Mouse (Mus musculus): Measurements from ENCODE around the gene Tctex1d4. TPM values are rescaled to one million over a fixed set of nuclear protein-coding genes. Genes with fewer than 3 reads are reported as not detected.
A peak's percentile ranks its signal among the peaks of the same experiment; 100 is the strongest.

Gene Tctex1d4
- polyA plus RNA-seq, 1 experiment from 2014 or later, result 0.21 TPM

GRCm38 (mm10) chr4:117120052-117120444 lies 6.5 kb upstream of the Tctex1d4 start:
- TF ChIP-seq CTCF (IDR thresholded peaks at IDR 0.05), result no peak
- H3K27me3 ChIP-seq, result no peaks in the 10 kb centered on the region
- no peak for DNase-seq (ENCODE audit: low read depth, low spot score)
- POLR2A ChIA-PET, result interaction anchor here (1.2 to 3.4 kb wide), 3 partner anchors 13 to 80 kb away, joined by 3 to 8 read pairs (median 5); partner anchors contain the start of gene Plk3
- in situ Hi-C loops (cut with MboI; ENCODE audit: low pct_unique_long_range_greater_than_20kb), result loop anchor here (10.0 kb wide), 1 partner anchor 395 kb away; the partner anchor contains the start of gene Tesk2
- CTCF ChIA-PET, result interaction anchor here (0.9 to 3.7 kb wide), 6 partner anchors 12 to 124 kb away, joined by 3 to 19 read pairs (median 4); partner anchors contain the start of genes Hectd3 and Plk3
- ATAC-seq, result no peak

GRCm38 (mm10) chr4:117120445-117121414 lies 5.9 kb upstream of the Tctex1d4 start:
- peak; percentile 95 for ATAC-seq
- peak; percentile 98 for DNase-seq (ENCODE audit: low read depth, low spot score)
- in situ Hi-C loops (cut with MboI; ENCODE audit: low pct_unique_long_range_greater_than_20kb), result loop anchor here (10.0 kb wide), 1 partner anchor 396 kb away; the partner anchor contains the start of gene Tesk2
- CTCF ChIA-PET, result interaction anchor here (0.7 to 3.7 kb wide), 17 partner anchors 9 to 125 kb away, joined by 3 to 19 read pairs (median 4); partner anchors contain the start of genes Hectd3 and Plk3
- POLR2A ChIA-PET, result interaction anchor here (1.3 to 3.4 kb wide), 2 partner anchors 12 to 31 kb away, joined by 5 to 8 read pairs; partner anchors contain the start of gene Plk3
- no peak for TF ChIP-seq CTCF (IDR thresholded peaks at IDR 0.05)
- H3K27me3 ChIP-seq, result no peaks in the 10 kb centered on the region

GRCm38 (mm10) chr4:117122209-117122608 lies 4.4 kb upstream of the Tctex1d4 start:
- no peak for DNase-seq (ENCODE audit: low read depth, low spot score)
- POLR2A ChIA-PET, result interaction anchor here (3.4 kb wide), 1 partner anchor 11 kb away, joined by 8 read pairs; the partner anchor contains the start of gene Plk3
- CTCF ChIA-PET, result interaction anchor here (1.1 to 3.7 kb wide), 4 partner anchors 11 to 126 kb away, joined by 3 to 19 read pairs (median 12); partner anchors contain the start of genes Hectd3 and Plk3
- no peaks in the 10 kb centered on the region for H3K27me3 ChIP-seq
- ATAC-seq, result no peak
- no peak for TF ChIP-seq CTCF (IDR thresholded peaks at IDR 0.05)
- in situ Hi-C loops (cut with MboI; ENCODE audit: low pct_unique_long_range_greater_than_20kb), result loop anchor here (10.0 kb wide), 1 partner anchor 397 kb away; the partner anchor contains the start of gene Tesk2

GRCm38 (mm10) chr4:117123546-117124217 lies 2.9 kb upstream of the Tctex1d4 start:
- H3K27me3 ChIP-seq, result no peaks in the 10 kb centered on the region
- ChIA-PET CTCF (interaction anchor here (3.7 kb wide), 1 partner anchor 9 kb away, joined by 19 read pairs; the partner anchor contains the start of gene Plk3), POLR2A (interaction anchor here (3.4 kb wide), 1 partner anchor 9 kb away, joined by 8 read pairs; the partner anchor contains the start of gene Plk3)
- in situ Hi-C loops (cut with MboI; ENCODE audit: low pct_unique_long_range_greater_than_20kb), result loop anchor here (10.0 kb wide), 1 partner anchor 399 kb away; the partner anchor contains the start of gene Tesk2
- no peak for ATAC-seq
- DNase-seq (ENCODE audit: low read depth, low spot score), result no peak
- TF ChIP-seq CTCF (IDR thresholded peaks at IDR 0.05), result no peak

- in situ Hi-C loops (cut with MboI; ENCODE audit: low pct_unique_long_range_greater_than_20kb), result loop anchor here (10.0 kb wide), 1 partner anchor 399 kb away; the partner anchor contains the start of gene Tesk2
These were observed 2.4 kb upstream of the Tctex1d4 start for GRCm38 (mm10) chr4:117124218-117124517.

GRCm38 (mm10) chr4:117124518-117125347 lies 1.9 kb upstream of the Tctex1d4 start:
- no peak for TF ChIP-seq CTCF (IDR thresholded peaks at IDR 0.05)
- CTCF ChIA-PET, result interaction anchor here (1.3 kb wide), 1 partner anchor 9 kb away, joined by 5 read pairs; the partner anchor contains the start of gene Plk3
- DNase-seq (ENCODE audit: low read depth, low spot score), result no peak
- POLR2A ChIA-PET, result interaction anchor here (1.2 kb wide), 1 partner anchor 309 kb away, joined by 3 read pairs; no protein-coding TSS in a partner anchor
- no peak for ATAC-seq
- H3K27me3 ChIP-seq, result no peaks in the 10 kb centered on the region
- in situ Hi-C loops (cut with MboI; ENCODE audit: low pct_unique_long_range_greater_than_20kb), result loop anchor here (10.0 kb wide), 1 partner anchor 400 kb away; the partner anchor contains the start of gene Tesk2

More at GRCm38 (mm10) chr4:117124218-117124517, 2.4 kb upstream of the Tctex1d4 start:
- no peak for ATAC-seq
- POLR2A ChIA-PET, result no interaction called here
- TF ChIP-seq CTCF (IDR thresholded peaks at IDR 0.05), result no peak
- H3K27me3 ChIP-seq, result no peaks in the 10 kb centered on the region
- CTCF ChIA-PET, result no interaction called here
- DNase-seq (ENCODE audit: low read depth, low spot score), result no peak

GRCm38 (mm10) chr4:117125348-117125909 lies 1.2 kb upstream of the Tctex1d4 start, which contains the start of gene Btbd19:
Gene Btbd19, minus strand, starts transcription at chr4:117125725.
- POLR2A ChIA-PET, result interaction anchor here (1.2 kb wide), 1 partner anchor 310 kb away, joined by 3 read pairs; no protein-coding TSS in a partner anchor
- DNase-seq (ENCODE audit: low read depth, low spot score), result no peak

GRCm38 (mm10) chr4:117125910-117126674 lies 502 bp upstream of the Tctex1d4 start:
- DNase-seq (ENCODE audit: low read depth, low spot score) (no peak), ATAC-seq (peak; percentile 77)
- POLR2A ChIA-PET, result interaction anchor here (1.2 kb wide), 1 partner anchor 310 kb away, joined by 3 read pairs; no protein-coding TSS in a partner anchor
- CTCF ChIA-PET, result interaction anchor here (1.1 to 1.5 kb wide), 5 partner anchors 8 to 124 kb away, joined by 3 to 5 read pairs (median 4); partner anchors contain the start of gene Plk3
- TF ChIP-seq CTCF (IDR thresholded peaks at IDR 0.05), result no peak
- in situ Hi-C loops (cut with MboI; ENCODE audit: low pct_unique_long_range_greater_than_20kb), result loop anchor here (10.0 kb wide), 1 partner anchor 401 kb away; the partner anchor contains the start of gene Tesk2
- H3K27me3 ChIP-seq, result no peaks in the 10 kb centered on the region

More at GRCm38 (mm10) chr4:117125348-117125909, 1.2 kb upstream of the Tctex1d4 start, which contains the start of gene Btbd19:
- ATAC-seq, result peak; percentile 9
- in situ Hi-C loops (cut with MboI; ENCODE audit: low pct_unique_long_range_greater_than_20kb), result loop anchor here (10.0 kb wide), 1 partner anchor 401 kb away; the partner anchor contains the start of gene Tesk2
- CTCF ChIA-PET, result interaction anchor here (1.1 to 1.5 kb wide), 3 partner anchors 8 to 104 kb away, joined by 3 to 5 read pairs (median 4); partner anchors contain the start of gene Plk3
- no peak for TF ChIP-seq CTCF (IDR thresholded peaks at IDR 0.05)
- H3K27me3 ChIP-seq, result no peaks in the 10 kb centered on the region
